In genomic region chr4:150717866-150718265, GRCm38 (mm10) we compare ENCODE assay signal across 25 mouse cellular contexts.
DNase-seq lines count a peak whose midpoint lies in the region; ATAC-seq and TF ChIP-seq lines count a peak whose summit lies in the region.
"Had no signal": no experiment of that assay in that cellular context is flagged by ENCODE, and none has a peak within 500 bp of the region (broad histone marks: within the 10 kb centered on the region; RNA-seq: fewer than 3 reads in every experiment).

No protein-coding gene starts in this region.

- ATAC-seq in megakaryocyte, adult 5-6 weeks (ENCODE audit: poor library complexity, severe bottlenecking), result no peak
- ATAC-seq: CD4-positive, CD25-positive, alpha-beta regulatory T cell, adult 4 months; forebrain, embryonic 13.5 days; intestine, postnatal 0 days had no signal

- TF ChIP-seq CTCF in kidney, adult 2 months (conservative IDR thresholded peaks at IDR 0.05; ENCODE audit: insufficient read depth, insufficient read length, low read depth, low read length), result no peak

- peak; percentile 50 for TF ChIP-seq POLR2A in kidney, adult 2 months (IDR thresholded peaks at IDR 0.05; ENCODE audit: low read depth, low read length)

- H3K27me3 ChIP-seq in heart, embryonic 10.5 days (ENCODE audit: insufficient read depth, poor library complexity, severe bottlenecking), result no peaks in the 10 kb centered on the region
- H3K27me3 ChIP-seq in megakaryocyte, embryonic 14.5 days (replicated peaks), result peaks cover 40% of the 10 kb centered on the region
- no peaks in the 10 kb centered on the region for H3K27me3 ChIP-seq in kidney, adult 2 months (replicated peaks; ENCODE audit: control insufficient read depth, insufficient read depth, low read length)
- H3K27me3 ChIP-seq: heart, embryonic 15.5 days; hindbrain, embryonic 15.5 days; limb, embryonic 12.5 days; liver, embryonic 13.5 days; neural tube, embryonic 15.5 days had no signal

- WGBS in heart, embryonic 10.5 days, result 66% methylated on average over 7 of the region's 7 CpGs
- 65% methylated on average over 7 of the region's 7 CpGs for WGBS in kidney, adult 2 months

- no peaks in the 10 kb centered on the region for H3K9me3 ChIP-seq in heart, embryonic 10.5 days
- H3K9me3 ChIP-seq in megakaryocyte, embryonic 14.5 days, result no peaks in the 10 kb centered on the region
- H3K9me3 ChIP-seq: forebrain, embryonic 13.5 days; heart, embryonic 15.5 days; hindbrain, embryonic 15.5 days; limb, embryonic 12.5 days; liver, embryonic 13.5 days; neural tube, embryonic 15.5 days had no signal

- no peak overlapping the region for H3K4me3 ChIP-seq in heart, embryonic 10.5 days
- H3K4me3 ChIP-seq in megakaryocyte, embryonic 14.5 days (replicated peaks), result peak overlapping the region; percentile 71
- H3K4me3 ChIP-seq in kidney, adult 2 months (ENCODE audit: insufficient read depth, low read depth, low read length), result no peak overlapping the region
- H3K4me3 ChIP-seq: forebrain, embryonic 13.5 days; heart, embryonic 15.5 days; hindbrain, embryonic 15.5 days; left cerebral cortex, adult 2 months; limb, embryonic 12.5 days; liver, embryonic 13.5 days; neural tube, embryonic 15.5 days had no signal

- peak overlapping the region; percentile 67; the same call in 1 of the 2 replicates for H3K27ac ChIP-seq in heart, embryonic 10.5 days
- H3K27ac ChIP-seq in kidney, adult 2 months (ENCODE audit: insufficient read depth, low read depth, low read length), result peak overlapping the region; percentile 79
- H3K27ac ChIP-seq: forebrain, embryonic 13.5 days; heart, embryonic 15.5 days; hindbrain, embryonic 15.5 days; left cerebral cortex, adult 2 months; limb, embryonic 12.5 days; liver, embryonic 13.5 days; macrophage; neural tube, embryonic 15.5 days had no signal

- peaks cover 30% of the 10 kb centered on the region for H3K4me1 ChIP-seq in heart, embryonic 10.5 days
- peaks cover 4% of the 10 kb centered on the region; the same call in 1 of the 2 replicates for H3K4me1 ChIP-seq in megakaryocyte, embryonic 14.5 days
- H3K4me1 ChIP-seq in kidney, adult 2 months (ENCODE audit: control insufficient read depth, insufficient read depth, low read length), result peaks cover 42% of the 10 kb centered on the region
- H3K4me1 ChIP-seq: liver, embryonic 13.5 days had no signal

- H3K36me3 ChIP-seq in heart, embryonic 10.5 days, result no peaks in the 10 kb centered on the region
- no peaks in the 10 kb centered on the region for H3K36me3 ChIP-seq in megakaryocyte, embryonic 14.5 days (replicated peaks; ENCODE audit: low read length)
- H3K36me3 ChIP-seq in kidney, adult 2 months (ENCODE audit: control insufficient read depth, insufficient read depth, low read length), result no peaks in the 10 kb centered on the region
- H3K36me3 ChIP-seq: heart, embryonic 15.5 days; hindbrain, embryonic 15.5 days; limb, embryonic 12.5 days; liver, embryonic 13.5 days; neural tube, embryonic 15.5 days had no signal

- intact Hi-C loops in heart, postnatal 14 days (cut with DNase I), result no loop called here

- DNase-seq in heart, embryonic 10.5 days (ENCODE audit: low spot score), result no peak
- DNase-seq in heart, postnatal 14 days, result no peak
- peak; percentile 62 for DNase-seq in kidney, adult 2 months
- DNase-seq in kidney, postnatal 14 days, result peak; percentile 45
- DNase-seq in thymus, postnatal 4 days, result no peak
- DNase-seq in right cerebral cortex, postnatal 4 days, result no peak
- DNase-seq: adrenal gland, postnatal 14 days; cerebellum, adult 11-12 months; embryo, embryonic 11 days; gastrocnemius, postnatal 14 days; heart, adult 18-20 months; liver, embryonic 13.5 days; lung, embryonic 14.5 days; midbrain, embryonic 14.5 days had no signal

Comparison
In these comparisons a context has a peak if more than half of its experiments do, and no peak if none do; other contexts are left out.
1. DNase-seq: peak in kidney, adult 2 months (single experiment) and kidney, postnatal 14 days (single experiment); none in heart, embryonic 10.5 days (single experiment), heart, postnatal 14 days (0 of 2), thymus, postnatal 4 days (single experiment) and right cerebral cortex, postnatal 4 days (single experiment).